Mouse (Mus musculus) fat pad, adult 2 months (tissue): Measurements from ENCODE around the gene Gna11.

Source experiments
- DNase-seq: peaks from one replicate; pipeline ENCODE4 v3.0.0-alpha.2; 2011; ENCODE audit warnings: low read depth, low spot score; ENCODE audit errors: extremely low read depth

Gna11 gene

DNA sequence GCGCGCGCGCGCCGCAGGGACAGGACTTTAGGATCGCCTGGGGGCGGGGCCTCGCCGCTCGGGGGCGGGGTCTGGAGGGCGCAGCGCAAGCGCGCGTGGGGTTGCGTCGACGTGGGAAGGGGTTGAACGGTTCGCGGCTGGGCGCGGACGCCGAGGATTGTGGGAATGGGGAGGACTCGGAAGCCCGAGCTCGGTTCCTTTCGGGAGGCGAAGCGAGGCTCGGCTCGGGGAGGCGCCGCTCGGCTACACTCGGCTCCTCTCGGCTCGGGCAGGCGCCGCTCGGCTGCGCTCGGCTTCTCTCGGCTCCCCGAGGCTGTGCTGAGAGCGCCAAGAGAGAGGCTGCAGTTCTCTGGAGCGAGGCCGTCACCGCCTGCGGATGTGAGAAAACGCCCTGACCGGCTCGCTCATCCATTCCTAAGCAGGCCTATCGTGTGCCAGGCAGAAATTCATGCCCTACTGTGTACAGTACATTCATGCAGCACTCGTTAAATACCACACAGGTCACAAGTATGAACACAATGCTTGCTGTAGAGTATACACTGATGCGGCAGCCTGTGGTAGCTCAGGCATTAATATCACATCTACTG, at the start of gene Gna11:
TSS of gene Gna11 (minus strand) at position 30 of the 587 bp plus-strand sequence.
- peak; percentile 56 for DNase-seq

DNA sequence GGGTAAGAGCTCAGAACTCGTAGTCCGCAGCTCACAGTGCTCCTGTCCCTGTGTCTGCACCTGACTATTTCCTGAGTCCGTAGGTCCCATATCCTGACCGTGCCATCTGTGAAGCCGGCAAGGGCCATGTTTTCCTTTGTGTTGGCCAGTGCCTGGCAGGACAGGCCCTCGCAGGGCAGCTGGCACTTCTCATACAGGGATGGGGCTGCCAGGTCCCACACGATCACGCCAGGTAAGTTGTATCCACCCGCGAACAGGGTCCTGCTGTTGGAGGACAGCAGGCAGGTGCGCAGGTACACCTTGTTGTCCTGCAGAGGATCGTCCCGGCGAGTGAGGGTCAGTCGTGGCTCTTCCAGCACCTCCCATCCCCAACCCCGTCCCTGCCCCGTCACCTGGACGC, 48.9 kb upstream of the Gna11 start:
- no peak for DNase-seq

DNA sequence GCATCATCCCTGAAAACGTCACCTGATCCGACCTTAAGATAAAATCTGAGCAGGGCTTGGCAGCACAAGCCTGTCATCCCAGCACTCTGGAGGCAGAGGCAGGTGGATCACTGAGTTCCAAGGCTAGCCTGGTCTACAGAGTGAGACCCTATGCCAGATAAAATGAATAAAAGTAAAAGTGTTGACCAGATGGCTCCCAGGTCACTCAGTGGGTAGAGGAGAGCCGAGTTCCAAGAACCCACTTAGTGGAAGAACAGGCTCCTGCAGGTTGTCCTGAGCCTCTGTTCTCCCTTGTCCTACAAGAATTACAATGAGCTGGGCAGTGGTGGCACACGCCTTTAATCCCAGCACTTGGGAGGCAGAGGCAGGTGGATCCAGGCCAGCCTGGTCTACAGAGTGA, 48.2 kb upstream of the Gna11 start:
- no peak for DNase-seq

DNA sequence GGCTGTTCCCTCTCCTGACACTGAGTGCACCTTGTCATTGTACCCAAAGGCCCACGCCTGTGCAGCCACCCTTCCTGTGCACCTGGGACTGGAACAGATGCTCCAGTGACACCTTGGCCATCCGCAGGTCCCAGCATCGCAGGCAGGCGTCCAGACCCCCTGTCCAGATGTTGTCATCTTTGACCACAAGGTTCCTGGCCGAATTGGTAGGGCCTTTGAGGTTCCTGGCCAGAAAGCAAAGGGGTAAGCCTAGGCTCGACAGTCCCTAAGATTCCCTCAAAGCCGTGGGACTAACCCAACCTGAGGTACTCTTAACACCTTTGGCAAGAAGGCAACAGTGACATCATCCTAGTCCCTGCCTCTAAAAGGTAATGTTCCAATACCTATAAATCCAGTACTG, 47.6 kb upstream of the Gna11 start:
- no peak for DNase-seq

DNA sequence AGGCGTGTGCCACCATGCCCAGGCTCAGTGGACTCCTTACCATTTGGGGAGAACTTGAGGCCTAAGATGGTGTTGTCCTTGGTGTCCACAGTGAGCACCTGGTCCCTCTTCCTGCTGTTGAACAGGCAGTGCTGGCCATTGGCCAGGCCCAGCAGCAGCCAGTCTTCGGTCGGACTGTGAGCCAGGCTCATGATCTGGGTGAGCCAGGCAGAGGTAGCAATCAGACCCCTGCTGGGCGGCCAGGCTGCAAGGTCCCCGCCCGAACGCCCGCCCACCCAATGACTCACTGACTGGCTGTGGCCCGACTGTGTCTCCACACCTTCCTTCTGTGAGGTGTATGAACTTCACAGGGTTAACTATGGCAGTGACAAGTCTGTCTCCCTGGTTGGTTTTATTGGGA, 46.9 kb upstream of the Gna11 start:
- DNase-seq, result no peak

DNA sequence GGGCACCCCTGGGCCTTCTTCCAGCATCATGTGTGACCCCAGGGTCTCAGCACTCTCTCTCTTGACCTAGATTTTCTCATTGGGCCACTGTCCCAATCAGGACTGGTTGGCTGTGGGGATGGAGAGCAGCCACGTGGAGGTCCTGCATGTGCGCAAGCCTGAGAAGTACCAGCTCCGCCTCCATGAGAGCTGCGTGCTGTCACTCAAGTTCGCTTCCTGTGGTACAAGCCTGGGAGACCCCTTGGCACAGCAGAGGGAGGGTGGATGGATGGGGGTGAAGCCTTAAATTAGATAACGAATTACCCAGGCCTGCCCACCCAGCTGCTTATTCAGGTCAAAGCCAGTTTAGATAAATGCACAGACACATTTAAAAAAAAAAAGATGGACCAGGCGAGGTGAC, 43.7 kb upstream of the Gna11 start:
- no peak for DNase-seq

DNA sequence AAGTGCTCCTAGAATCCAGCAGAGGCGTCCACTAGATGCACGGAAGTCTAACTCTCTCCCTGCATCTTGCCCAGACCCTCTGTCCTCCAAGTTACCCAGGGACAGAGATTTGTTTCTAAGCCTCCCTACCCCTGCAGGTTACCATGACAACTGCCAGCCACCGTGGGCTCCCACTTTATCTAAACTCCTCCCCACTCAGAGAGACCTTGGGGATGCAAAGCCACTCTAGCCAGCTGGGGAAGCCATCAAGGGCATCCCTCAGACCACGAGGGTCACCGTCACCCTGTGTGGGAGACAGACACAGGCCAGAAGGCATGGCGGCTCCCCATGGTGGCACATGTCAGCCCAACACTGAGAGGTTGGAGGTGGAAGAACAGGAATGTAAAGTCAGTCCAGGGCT, 38.4 kb upstream of the Gna11 start:
- no peak for DNase-seq

DNA sequence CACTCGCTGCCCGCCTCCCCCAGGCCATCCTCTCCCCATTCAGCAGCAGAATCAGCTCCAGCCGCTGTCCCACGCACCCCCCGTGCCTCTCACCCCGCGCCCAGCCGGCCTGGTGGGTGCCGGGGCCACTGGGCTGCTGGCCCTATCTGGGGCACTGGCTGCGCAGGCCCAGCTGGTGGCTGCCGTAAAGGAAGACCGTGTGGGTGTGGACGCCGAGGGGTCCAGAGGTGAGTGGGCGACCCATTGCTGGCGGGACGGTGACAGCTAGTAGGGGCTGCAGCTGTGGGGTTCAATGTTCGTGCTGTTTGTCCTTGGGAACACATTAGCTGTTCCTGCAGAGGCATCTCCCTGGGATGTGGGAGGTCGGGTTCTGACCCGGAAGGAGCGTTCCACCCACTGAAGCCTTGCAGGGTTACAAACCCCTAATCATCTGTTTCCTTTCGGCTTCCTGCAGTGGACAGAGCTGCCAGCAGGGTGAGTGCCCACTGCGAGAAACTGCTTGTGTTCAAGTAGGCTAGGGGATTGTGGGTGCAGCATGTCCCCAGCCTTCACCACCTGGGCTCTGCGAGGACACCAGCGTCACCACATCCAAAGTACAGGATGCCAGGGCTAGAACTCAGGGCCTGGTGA, 35.6 kb upstream of the Gna11 start:
- DNase-seq, result no peak

DNA sequence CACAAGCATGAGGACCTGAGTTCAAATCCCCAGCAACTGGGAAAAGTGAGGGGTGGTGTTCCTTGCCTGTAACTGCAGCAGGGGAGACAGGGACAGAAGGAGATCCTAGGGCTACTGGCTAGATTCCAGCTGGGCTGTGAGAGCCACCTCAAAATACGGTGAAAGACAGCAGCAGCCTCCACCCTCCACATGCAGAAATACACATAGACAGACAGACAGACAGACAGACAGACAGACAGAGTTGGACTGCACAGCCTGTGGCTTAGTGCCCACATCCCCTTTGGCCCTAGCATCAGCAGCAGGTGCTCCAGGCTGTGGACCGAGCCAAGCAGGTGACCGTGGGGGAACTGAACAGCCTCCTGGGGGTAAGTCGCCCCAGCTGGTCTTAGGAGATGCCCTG, 35.0 kb upstream of the Gna11 start:
- DNase-seq, result no peak

DNA sequence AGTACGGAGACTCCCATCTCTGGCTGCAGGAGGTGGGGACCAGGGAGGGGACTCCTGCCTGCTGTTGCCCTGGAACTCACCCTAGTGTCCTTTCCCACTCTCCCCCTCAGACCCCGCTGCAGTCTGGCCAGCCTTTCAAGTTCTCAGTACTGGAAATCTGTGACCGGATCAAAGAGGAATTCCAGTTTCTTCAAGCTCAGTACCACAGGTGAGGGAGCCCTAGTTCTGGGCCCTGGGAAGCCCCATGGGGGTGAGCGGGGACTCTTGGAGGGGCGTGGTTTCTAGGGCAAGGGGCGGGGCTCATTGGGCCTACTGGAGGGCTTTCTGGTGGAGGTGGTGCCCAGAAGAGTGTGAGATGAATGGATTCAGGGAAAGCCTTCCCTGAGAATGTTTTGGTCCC, 30.7 kb upstream of the Gna11 start:
- DNase-seq, result no peak

DNA sequence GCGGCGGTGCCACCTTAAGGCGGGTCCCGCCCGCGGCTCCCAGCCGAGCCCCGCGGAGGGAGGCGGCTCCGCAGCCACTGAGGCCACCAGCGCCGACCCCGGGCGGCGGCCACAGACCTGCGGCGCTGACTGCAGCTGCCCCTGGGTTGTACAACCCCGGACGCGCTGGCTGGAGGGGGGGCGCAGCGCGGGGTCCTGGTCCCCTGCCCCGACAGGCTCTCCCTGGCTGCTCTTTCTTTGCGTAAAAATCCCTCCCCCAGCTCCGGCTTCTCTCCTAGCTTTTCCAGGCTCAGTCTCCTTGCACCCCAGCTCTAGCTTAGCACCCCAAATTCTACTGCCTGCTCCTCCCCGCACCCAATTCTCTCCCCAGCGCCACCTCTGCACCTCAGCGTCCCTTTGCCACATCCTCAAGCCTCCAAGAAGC, 30.2 kb upstream of the Gna11 start:
- DNase-seq, result no peak

DNA sequence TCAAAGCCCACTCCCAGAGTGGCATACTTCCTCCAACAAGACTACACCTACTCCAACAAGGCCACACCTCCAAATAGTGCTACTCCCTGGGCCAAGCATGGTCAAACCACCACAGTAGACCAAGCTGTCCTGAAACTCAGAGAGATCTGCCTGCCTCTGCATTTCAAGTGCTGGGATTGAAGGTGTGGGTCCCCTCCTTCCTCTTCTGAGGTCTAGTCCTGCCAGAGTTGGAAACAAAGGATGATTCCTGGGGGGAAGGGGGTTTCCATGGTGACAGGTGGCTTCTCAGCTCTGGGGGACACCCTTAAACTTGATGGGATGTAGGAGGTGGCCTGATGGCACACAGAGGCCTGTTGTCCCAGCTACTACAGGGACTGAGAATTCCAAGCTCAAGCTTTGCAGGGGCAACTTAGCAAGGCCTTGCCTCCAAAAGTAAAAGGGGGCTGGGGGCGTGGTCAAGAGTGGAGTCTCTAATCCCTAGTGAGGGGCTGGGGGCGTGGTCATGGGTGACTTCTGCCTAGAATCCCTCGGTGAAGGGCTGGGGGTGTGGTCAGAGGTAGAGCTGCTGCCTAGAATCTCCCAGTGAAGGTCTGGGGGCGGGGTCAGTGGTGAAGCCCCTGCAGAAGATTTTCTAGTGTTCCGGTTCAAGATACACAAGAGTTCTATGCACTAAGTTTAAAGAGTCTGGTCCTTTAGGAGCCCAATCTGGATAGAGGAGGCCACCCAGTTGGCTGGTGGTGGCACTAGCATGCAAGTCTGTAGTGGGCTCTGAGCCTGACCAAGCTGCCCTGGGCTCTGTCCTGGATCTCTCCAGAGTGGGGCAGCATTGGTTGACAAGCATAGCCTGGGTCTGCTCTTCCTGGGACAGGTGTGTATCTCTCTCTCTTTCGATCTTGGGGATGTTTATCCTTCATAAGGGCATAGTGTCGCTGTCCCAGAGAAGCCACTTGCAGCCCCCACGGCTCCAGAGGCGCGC, 29.4 kb upstream of the Gna11 start, which contains the start of gene Tle2:
TSS of gene Tle2 (plus strand) at position 481 of the 976 bp plus-strand sequence.
- DNase-seq, result no peak

DNA sequence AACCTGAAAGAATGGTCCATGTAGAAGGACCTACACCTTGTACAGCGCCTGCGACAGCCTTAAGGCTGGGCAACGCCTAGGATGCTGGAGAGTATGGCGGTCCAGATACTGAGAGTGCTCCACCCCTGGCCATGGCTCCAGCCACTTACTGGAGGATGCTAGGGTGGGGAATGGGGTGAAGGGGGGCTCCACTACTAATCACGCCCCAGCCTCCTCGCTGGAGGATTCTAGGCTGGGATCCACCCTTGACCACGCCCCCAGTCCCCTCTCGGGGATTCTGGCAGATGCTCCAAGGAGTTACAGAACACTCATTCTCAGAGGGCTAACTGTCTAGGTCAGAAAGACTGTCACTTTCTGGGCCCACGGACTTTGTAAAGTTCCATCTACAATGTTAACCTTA, 28.0 kb upstream of the Gna11 start:
- DNase-seq, result no peak

DNA sequence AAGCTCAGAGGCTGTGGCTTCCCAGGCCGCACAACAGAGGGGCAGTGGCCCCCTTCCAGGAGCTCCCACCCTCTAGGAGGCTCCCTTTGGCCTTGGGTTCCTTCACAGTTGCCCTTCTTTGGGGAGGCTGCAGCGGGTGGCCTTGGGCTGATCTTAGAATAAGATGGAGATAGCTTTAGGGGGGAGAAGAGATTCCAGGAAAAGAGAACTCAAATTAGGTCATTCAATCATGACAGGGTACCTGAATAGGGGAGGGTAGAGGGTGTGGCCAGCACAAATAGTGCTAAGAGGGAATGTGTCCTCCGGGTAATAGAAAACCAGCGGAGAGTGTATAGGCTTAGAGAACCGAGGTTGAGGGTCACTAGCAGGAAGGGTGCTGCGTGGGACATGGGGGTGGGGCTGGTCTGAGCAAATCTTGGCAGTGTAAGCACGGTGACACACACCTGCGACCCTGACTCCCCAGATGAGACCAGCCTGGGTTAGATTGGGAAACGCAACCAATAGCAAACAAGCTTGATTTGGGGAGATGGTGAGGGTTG, 27.2 kb upstream of the Gna11 start:
- DNase-seq, result no peak

DNA sequence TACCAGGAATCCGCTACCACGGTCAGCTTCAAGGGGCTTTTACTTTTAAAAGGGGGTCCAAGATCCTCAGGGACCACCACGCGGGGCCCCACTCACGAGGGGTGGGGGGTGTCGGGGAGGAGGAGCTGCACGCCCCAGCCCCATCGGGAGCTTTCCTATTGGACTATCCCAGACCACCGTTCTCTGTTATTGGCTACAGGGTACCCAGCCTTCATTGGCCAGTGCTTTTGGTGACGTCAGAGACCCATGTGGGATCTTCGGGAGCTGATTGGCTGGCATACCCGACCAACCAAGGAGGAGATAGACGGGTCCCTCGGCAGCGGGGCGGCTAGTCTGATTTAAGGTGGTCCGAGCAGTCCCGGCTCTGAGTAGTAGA, 26.5 kb upstream of the Gna11 start:
- DNase-seq, result peak; percentile 39

DNA sequence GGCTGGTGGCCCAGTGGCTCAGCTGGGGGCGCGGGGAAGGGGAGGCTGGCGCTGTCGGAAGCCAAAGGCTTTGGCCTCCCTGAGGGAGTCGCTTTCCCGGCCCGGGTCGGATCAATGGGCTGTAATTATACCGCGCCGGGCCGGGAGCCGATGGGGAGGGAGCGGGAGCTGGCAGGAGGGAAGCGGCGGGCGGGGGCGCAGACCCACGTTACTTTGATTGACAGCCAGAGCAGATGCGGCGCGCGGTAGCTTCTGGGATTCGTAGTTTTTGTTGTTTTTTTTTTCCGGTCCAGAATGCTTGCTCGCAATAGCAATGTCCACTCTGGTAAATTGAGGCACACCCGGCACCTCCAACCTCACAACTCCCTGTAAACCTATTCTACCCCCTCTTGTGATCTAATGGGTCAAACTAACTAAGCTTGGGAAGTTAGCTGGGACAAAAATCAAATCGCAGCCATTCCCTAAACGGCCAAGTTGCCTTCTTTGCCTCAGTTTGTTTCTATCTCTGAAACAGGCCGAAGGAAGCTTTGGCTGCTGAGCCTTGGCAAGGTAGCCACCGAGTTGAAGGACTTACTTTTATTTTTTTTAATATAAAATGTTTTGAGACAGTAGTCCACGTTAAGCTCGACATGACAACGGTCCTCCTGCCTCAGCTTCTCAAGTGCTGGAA, 26.0 kb upstream of the Gna11 start:
- DNase-seq, result no peak

DNA sequence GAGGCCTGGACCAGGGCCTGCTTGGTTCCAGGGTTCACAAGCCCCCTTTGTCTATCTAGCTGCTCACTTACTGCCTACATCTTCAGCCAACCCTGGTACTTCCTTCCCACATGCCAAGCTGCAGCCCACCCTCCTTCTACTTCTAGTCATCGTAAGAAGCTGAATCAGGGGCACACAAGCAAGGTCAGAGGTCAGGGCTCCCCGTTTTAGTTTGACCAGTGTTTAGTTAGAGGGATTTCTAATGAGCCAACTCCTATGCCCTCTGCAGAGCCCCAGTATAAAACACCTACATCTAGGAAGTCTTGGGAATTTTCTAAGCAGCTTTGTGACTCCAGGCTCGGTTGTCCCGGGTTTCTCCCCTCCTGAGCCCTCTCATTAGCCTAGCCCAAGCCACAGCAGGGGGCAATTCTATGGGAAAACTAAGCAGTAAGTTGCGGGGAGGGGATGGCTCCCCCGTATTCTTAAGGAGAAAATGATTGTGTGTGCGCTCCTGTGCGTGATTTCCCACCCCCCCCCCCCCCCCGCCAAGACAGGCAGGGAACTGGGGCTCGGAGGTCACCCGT, 25.3 kb upstream of the Gna11 start:
- DNase-seq, result no peak

DNA sequence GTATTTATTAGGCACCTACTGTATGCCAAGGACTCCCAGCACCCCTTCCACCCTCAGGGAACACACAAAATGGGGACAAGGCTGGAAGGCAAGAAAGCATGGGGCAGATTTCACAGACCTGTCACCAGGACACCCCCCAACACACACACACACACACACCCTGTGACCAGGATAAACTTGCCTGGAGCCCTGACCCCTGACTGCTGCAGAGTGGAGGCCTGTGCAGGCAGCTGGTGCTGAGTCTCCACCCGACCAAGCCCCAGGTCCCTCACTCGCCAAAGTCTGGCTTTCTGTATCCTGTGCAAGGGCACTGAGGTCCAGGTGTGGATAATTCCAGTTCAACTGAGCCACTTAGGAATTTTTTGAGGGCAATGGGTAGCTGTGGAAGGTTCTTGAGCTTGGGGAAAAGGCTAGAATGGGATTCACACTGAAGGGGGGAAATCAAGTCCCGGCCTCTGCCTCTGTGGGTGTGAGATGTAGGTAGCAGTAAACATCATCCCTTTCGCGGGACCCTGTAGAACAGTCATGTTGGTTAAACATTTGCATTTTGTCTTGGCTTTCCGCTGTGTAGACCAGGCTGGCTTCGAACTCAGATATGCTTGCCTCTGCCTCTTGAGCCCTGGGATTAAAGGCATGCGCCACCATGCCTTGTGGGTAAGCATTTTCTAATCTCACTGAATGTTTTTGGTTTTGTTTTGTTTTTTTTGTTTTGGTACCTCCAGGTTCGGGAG, 24.7 kb upstream of the Gna11 start:
- no peak for DNase-seq

DNA sequence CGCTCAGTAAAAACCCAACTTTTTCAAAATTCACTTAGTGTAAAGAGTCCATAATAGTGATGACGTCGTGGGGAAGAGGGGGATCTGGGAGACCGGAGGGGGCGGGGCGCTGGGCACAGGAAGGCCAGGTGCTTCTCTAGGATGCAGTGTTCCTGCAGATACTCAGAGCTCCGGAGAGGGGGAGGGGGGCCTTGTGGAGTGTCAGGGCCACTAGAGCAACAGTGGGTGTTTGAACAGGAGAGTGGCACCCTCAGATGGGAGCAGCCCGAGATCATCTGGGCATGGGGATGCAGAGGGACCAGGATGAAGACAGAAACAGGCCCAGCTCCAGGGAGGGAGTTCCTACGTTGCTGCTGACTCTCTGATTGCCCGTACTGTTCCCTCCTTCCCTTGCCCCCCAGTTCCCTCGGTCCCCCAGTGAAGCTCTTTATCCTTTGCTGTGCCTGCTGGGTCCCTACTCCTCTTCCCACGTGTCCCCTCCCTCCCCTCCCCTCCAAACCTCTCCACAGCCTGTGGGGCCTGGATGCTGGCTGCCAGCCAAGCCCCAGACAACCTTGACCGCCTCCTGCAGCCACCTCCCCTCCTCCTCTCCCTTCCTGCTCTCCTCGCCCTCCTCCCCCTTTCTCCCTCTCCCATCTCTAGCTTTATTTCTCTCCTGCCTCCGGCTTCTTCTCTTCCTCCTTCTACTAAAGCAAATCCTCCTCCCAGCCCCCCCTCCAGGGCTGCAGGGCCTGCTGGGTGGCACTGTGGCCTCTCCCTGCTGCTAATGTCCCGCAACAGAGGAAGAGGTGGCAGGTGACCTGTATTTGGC, 23.6 kb upstream of the Gna11 start:
- DNase-seq, result no peak
